Mouse (Mus musculus) cerebellum, adult 18-20 months (tissue): Measurements from ENCODE around the gene Gm29582.
"Not testable (repeated sequence)": the region's sequence is repeated elsewhere in the genome, so short reads cannot be mapped to it uniquely, and the experiment has no call there.

Experiments used
- DNase-seq, 2 experiments: peaks; one replicate each; pipeline ENCODE4 v3.0.0; 2021

The Gm29582 gene

GRCm38 (mm10) chrY:30738461-30738860, at the start of gene Gm29582:
Gm29582 (minus strand) TSS chrY:30738561.
- not testable (repeated sequence) for DNase-seq
